Mouse (Mus musculus) hindbrain, embryonic 11.5 days (tissue): ENCODE measurements around the gene Tspan13. TPM values are rescaled to one million over a fixed set of nuclear protein-coding genes. Genes with fewer than 3 reads are reported as not detected.

ENCODE experiments used
- ATAC-seq: fragments of 200-750 bp; cut with Nextera tagmentation; 2 replicates; pipeline ENCODE4 v1.8.0; 2017; ENCODE audit warnings: mild to moderate bottlenecking, moderate TSS enrichment, moderate library complexity; ENCODE audit not compliant: low FRiP score
- DNase-seq: peaks from one replicate; pipeline ENCODE4 v3.0.0-alpha.2; 2015; ENCODE audit warnings: low spot score
- H3K27ac ChIP-seq: fragments of 300-500 bp; sonication (generic); 2 replicates; pipeline ENCODE4 v1.5.1; 2014; ENCODE audit warnings: mild to moderate bottlenecking, low read depth, low read length
- H3K27me3 ChIP-seq: fragments of 300-500 bp; sonication (generic); 2 replicates; pipeline ENCODE4 v1.6.1; 2014; ENCODE audit warnings: mild to moderate bottlenecking, low read length, moderate library complexity, mixed read lengths; ENCODE audit not compliant: control insufficient read depth, insufficient read depth
- H3K36me3 ChIP-seq: fragments of 300-500 bp; sonication (generic); 2 replicates; pipeline ENCODE4 v1.6.1; 2014; ENCODE audit warnings: mild to moderate bottlenecking, low read length, moderate library complexity, mixed read lengths; ENCODE audit not compliant: control insufficient read depth, insufficient read depth
- H3K4me1 ChIP-seq: fragments of 300-500 bp; sonication (generic); replicated peaks from 2 replicates; pipeline ENCODE4 v1.6.1; 2014; ENCODE audit warnings: low read length, mixed read lengths; ENCODE audit not compliant: control insufficient read depth, insufficient read depth
- H3K4me2 ChIP-seq: fragments of 300-500 bp; sonication (generic); replicated peaks from 2 replicates; pipeline ENCODE4 v1.6.1; 2014; ENCODE audit warnings: mild to moderate bottlenecking, low read depth, low read length
- H3K4me3 ChIP-seq: fragments of 300-500 bp; sonication (generic); 2 replicates; pipeline ENCODE4 v1.5.1; 2014; ENCODE audit warnings: low read depth, low read length
- H3K9ac ChIP-seq: fragments of 300-500 bp; sonication (generic); 2 replicates; pipeline ENCODE4 v1.6.1; 2014; ENCODE audit warnings: low read depth, low read length
- H3K9me3 ChIP-seq: fragments of 300-500 bp; sonication (generic); 2 replicates; pipeline ENCODE4 v1.6.1; 2016; ENCODE audit warnings: low read length; ENCODE audit not compliant: control insufficient read depth
- WGBS: fragments of 180-500 bp; shearing (Covaris S2); extraction: QIAGEN DNeasy Blood & Tissue Kit; methylation state at CpG from one replicate; pipeline ENCODE4 v1.1.7; 2014; 5-methylcytosine and 5-hydroxymethylcytosine counted together
- polyA plus RNA-seq: library from polyadenylated mRNA; unstranded; fragments of >200 nt; fragmentation: Nextera tagmentation; extraction: Ambion mirVana; gene quantifications from 2 replicates; pipeline ENCODE4 v1.2.1, GENCODE M21; 2014

The Tspan13 gene
- 207 and 229 TPM in 2 replicates for polyA plus RNA-seq

DNA sequence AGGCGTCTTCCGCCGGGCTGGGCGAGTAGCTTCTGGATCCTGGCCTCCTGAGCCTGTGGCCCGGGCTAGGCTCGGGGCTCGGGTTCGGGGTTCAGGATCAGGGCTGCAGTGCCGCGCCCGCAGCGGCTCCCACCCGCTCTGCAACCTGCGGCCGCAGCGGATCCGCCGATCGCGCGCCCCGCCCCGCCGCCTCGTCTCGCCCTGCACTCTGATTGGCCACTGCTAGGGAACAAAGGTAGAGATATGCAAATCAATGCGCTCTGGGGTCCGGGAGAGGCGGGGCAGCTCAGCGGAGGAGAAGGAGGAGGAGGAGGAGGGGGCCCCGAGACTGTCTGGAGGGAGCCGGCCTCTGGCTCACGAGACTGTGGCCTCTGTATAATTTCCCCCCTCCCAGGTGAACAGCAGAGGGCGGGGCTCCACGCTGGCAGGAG, at the start of gene Tspan13:
Gene Tspan13, minus strand, starts transcription at position 153 of the 431 bp plus-strand sequence.
- Histone ChIP-seq H3K9me3 (no peaks in the 10 kb centered on the region), H3K27me3 (no peaks in the 10 kb centered on the region), H3K4me2 (peak within 1 kb of the TSS; percentile 43), H3K9ac (peak within 1 kb of the TSS; percentile 99), H3K4me1 (peaks cover 2% of the 10 kb centered on the region; the same call in 1 of the 2 replicates), H3K27ac (peak within 1 kb of the TSS; percentile 83), H3K36me3 (no peaks in the 10 kb centered on the region), H3K4me3 (peak within 1 kb of the TSS; percentile 95)
- under 1% methylated on average over 35 of the region's 35 CpGs for WGBS
- ATAC-seq: peak; percentile 98
- DNase-seq: peak; percentile 92

DNA sequence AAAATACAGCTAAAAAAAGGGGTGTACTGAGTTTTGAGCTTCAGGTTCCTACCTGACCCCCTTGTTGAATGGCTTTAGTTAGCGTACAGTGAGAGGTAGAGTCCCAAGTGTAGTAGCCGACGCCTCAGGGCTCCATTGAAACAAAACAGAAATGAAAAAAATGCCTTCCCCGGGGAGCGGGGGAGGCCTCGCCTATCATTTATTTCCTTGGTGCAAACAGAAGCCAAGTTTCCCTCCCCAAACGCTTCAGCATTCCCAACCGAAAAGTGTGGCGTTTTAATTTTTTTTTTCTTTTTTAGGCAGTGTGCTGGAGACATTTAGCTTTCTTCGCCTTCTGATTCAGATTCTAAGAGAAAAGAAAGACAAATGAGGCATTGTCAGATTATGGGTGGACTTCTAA, 49.7 kb upstream of the Tspan13 start:
- Histone ChIP-seq H3K27me3 (no peaks in the 10 kb centered on the region), H3K4me3 (no peak overlapping the region), H3K36me3 (no peaks in the 10 kb centered on the region), H3K4me2 (no peak overlapping the region), H3K4me1 (no peaks in the 10 kb centered on the region), H3K9me3 (no peaks in the 10 kb centered on the region), H3K27ac (no peak overlapping the region), H3K9ac (no peak overlapping the region)
- ATAC-seq: no peak
- WGBS: 96% methylated on average over 10 of the region's 10 CpGs
- no peak for DNase-seq

DNA sequence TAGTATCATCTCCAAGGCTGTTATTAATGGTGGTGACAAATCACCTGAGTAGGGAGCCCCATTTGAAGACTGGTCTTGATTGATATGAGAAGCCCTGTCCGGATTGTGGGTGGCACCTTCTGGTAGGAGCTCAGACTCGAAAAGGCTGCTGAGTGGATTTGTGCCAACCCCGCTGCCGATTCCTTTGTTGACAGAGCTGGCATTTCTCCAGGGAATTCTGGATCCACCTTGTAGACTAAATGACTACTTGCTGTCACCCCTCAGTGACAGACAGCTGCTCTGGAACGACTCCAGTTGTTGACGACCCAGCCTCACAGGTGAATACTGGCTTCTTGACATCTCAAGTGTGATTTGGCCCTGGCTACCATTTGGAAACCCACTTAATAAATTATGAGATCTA, 46.9 kb upstream of the Tspan13 start:
- Histone ChIP-seq H3K4me3 (no peak overlapping the region), H3K4me2 (no peak overlapping the region), H3K4me1 (no peaks in the 10 kb centered on the region), H3K36me3 (no peaks in the 10 kb centered on the region), H3K9ac (no peak overlapping the region), H3K27ac (no peak overlapping the region), H3K9me3 (no peaks in the 10 kb centered on the region), H3K27me3 (no peaks in the 10 kb centered on the region)
- DNase-seq (no peak), ATAC-seq (no peak)
- WGBS: 90% methylated on average over 6 of the region's 6 CpGs

DNA sequence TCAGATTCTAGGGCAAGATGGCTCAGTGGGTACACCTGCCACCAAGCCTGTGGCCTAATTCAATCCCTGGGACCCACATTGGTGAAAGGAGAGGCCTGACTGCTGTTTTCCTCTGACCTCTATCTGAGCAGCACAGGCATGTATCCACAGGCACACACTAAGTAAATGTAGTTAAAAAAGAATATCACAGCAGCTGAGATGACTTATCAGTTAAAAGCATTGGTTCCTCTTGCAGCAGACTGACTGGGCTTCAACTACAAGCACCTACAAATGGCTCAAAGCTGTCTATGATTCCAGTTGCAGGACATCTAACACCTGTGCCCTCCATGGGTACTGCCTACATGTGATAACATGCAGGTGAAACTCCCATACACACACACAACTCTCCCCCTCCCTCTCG, 46.5 kb upstream of the Tspan13 start:
- Histone ChIP-seq H3K4me2 (no peak overlapping the region), H3K4me1 (no peaks in the 10 kb centered on the region), H3K4me3 (no peak overlapping the region), H3K36me3 (no peaks in the 10 kb centered on the region), H3K9me3 (no peaks in the 10 kb centered on the region), H3K9ac (no peak overlapping the region), H3K27me3 (no peaks in the 10 kb centered on the region), H3K27ac (no peak overlapping the region)
- ATAC-seq: no peak
- 100% methylated on average over 1 of the region's 1 CpGs for WGBS
- no peak for DNase-seq

DNA sequence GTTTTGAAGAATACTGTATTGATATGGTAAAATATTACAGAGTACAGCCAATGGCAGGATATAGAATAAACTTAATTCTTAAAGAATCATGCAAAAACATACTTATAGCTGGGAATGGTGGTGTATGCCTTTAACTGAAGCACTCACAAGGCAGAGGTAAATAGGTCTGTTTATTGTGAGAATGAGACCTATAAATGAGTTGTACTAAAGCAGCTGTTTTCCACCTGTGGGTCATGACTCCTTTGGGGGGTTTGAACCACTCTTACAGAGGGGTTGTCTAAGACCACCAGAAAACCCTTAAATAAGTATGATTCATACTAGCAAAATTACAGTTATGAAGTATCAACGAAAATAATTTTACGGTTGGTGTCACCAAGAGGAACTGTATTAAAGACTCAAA, 43.1 kb upstream of the Tspan13 start:
- ATAC-seq (no peak), DNase-seq (no peak)
- H3K9me3 ChIP-seq: no peaks in the 10 kb centered on the region
- H3K36me3 ChIP-seq: no peaks in the 10 kb centered on the region
- no peak overlapping the region for H3K4me3 ChIP-seq
- H3K27me3 ChIP-seq: no peaks in the 10 kb centered on the region
- H3K9ac ChIP-seq: no peak overlapping the region
- WGBS: 94% methylated on average over 2 of the region's 2 CpGs
- no peak overlapping the region for H3K4me2 ChIP-seq
- H3K4me1 ChIP-seq: no peaks in the 10 kb centered on the region
- no peak overlapping the region for H3K27ac ChIP-seq

DNA sequence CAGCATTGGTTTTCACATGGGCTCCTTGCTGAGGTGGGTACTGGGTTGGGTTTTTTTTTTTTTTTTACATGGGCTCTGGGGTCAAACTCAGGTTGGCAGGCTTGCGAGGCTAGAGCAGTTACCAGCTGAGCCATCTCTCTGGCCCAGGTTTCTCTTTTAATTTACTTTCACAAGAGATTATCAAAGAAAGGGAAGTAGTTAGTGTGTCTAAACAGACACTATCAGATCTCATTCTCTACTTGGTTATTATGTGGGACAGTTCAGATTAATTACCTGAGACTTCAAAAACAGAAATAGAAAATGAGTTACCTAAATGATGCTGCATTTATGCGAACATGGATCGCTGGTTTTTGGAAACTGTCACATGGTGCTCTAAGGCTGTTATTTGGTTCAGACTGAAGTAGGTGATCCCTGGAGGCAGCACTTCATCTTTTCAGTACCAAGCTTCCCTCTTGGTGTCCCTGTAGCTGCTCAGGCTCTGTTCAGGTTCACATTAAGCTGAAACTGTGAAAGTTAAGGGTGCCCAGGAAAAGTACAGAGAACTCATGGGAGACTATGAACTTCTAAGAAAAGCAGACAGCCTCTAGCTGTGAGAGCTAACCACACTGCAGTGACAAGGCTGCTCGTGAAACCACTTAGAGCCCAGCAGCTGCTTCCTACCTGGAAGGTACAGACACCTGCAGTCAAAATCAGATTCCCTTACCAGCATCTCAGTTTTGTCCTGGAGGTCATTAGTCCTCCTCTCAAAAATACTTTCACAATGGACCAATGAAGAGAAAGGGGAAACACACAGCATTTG, 36.0 kb upstream of the Tspan13 start:
- WGBS: 79% methylated on average over 4 of the region's 4 CpGs
- Histone ChIP-seq H3K9me3 (no peaks in the 10 kb centered on the region), H3K27ac (no peak overlapping the region), H3K9ac (no peak overlapping the region), H3K36me3 (no peaks in the 10 kb centered on the region), H3K4me2 (no peak overlapping the region), H3K4me1 (no peaks in the 10 kb centered on the region), H3K27me3 (no peaks in the 10 kb centered on the region), H3K4me3 (no peak overlapping the region)
- ATAC-seq: no peak
- DNase-seq: no peak

DNA sequence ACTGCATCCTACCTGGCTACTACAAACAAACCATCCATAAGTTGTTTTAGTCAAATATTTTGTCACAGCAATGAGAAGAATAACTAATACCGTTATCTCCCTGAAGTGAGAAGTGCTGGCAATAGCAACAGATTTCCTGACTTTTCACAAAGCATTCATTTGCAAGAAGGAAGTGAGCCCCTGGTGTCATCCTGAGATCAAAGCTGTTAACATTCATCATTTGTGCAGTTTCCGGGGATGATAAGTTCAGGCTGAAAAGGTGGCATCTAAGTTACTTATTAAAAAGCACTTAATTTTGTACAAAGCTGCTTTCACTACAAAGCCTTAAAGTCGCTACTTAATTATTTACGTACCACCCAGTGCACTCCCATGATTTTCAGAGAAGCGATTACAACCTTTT, 30.6 kb upstream of the Tspan13 start:
- H3K9me3 ChIP-seq: no peaks in the 10 kb centered on the region
- H3K4me1 ChIP-seq: no peaks in the 10 kb centered on the region
- H3K4me2 ChIP-seq: no peak overlapping the region
- no peak overlapping the region for H3K4me3 ChIP-seq
- ATAC-seq: no peak
- 23% methylated on average over 5 of the region's 5 CpGs for WGBS
- no peak overlapping the region for H3K27ac ChIP-seq
- no peak overlapping the region for H3K9ac ChIP-seq
- H3K27me3 ChIP-seq: no peaks in the 10 kb centered on the region
- no peaks in the 10 kb centered on the region for H3K36me3 ChIP-seq
- DNase-seq: no peak

DNA sequence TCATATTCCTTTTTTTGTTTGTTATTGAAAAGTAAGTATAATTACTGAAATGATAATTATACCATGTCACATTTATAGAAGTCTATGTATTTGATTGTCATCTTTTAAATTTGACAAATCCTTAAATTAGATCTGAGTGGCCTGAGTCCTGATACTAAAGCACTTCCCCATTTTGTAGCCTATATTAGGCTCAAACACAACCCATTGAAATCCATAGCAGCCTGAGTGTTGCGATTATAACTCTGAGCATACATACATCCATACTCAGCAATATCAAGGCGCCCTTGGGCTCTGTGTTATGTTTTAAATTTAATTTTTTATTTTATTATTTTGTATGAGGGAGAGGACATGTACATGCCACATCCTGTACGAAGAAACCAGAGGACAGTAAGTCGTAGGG, 27.9 kb upstream of the Tspan13 start:
- DNase-seq (no peak), ATAC-seq (no peak)
- no peak overlapping the region for H3K4me2 ChIP-seq
- H3K9ac ChIP-seq: no peak overlapping the region
- H3K27me3 ChIP-seq: no peaks in the 10 kb centered on the region
- H3K4me1 ChIP-seq: no peaks in the 10 kb centered on the region
- 91% methylated on average over 4 of the region's 4 CpGs for WGBS
- no peak overlapping the region for H3K27ac ChIP-seq
- H3K9me3 ChIP-seq: no peaks in the 10 kb centered on the region
- H3K36me3 ChIP-seq: no peaks in the 10 kb centered on the region
- H3K4me3 ChIP-seq: no peak overlapping the region

DNA sequence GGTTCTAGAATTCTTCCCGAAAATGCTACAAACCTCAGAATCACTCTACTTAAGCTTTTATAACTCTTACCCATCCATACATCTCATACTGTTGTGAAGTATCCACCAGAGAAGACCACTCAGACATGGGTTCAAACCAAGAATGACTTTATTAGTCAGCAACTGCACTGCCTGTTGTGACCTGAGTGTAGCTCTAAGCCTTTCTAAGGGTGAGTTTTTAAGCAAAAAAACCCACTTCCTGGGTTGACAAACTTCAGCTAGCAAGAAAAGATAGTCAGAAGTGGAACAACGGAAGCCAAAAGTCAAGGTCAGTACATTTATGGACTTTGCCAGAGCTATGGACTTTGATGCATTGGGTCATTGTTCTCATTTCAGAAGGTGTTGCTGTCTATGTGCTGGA, 25.2 kb upstream of the Tspan13 start:
- Histone ChIP-seq H3K36me3 (no peaks in the 10 kb centered on the region), H3K4me1 (no peaks in the 10 kb centered on the region), H3K27me3 (no peaks in the 10 kb centered on the region), H3K4me3 (no peak overlapping the region), H3K4me2 (no peak overlapping the region), H3K27ac (no peak overlapping the region), H3K9me3 (no peaks in the 10 kb centered on the region; the same call in 1 of the 2 replicates), H3K9ac (no peak overlapping the region)
- 92% methylated on average over 2 of the region's 2 CpGs for WGBS
- DNase-seq: no peak
- no peak for ATAC-seq
